Mouse (Mus musculus) embryonic fibroblast, embryonic 13.5 days (primary cell): Measurements from ENCODE around the gene Ugt1a6b.

Source experiments
- CTCF ChIP-seq: IDR thresholded peaks from 2 replicates; pipeline ENCODE4 v1.5.1; 2011; ENCODE audit warnings: mild to moderate bottlenecking, control low read depth, low read length, moderate library complexity, borderline replicate concordance; ENCODE audit not compliant: insufficient read depth
- POLR2A ChIP-seq: IDR thresholded peaks from 2 replicates; pipeline ENCODE4 v1.6.1; 2011; ENCODE audit warnings: low read depth, mild to moderate bottlenecking, control low read depth, low read length, moderate library complexity

GRCm38 (mm10) chr1:88234646-88235045 lies 131.6 kb downstream of the Ugt1a6b start:
- TF ChIP-seq POLR2A, result no peak
- TF ChIP-seq CTCF, result no peak
